Mouse (Mus musculus): Measurements from ENCODE around the gene Begain. TPM values are rescaled to one million over a fixed set of nuclear protein-coding genes. Genes with fewer than 3 reads are reported as not detected.

Gene Begain
- polyA plus RNA-seq, 1 experiment = 3.1 TPM

GRCm38 (mm10) chr12:109038179-109038819 is 29.7 kb downstream of the Begain start:
- Histone ChIP-seq H3K4me1 (ENCODE audit: control insufficient read depth, insufficient read depth, insufficient read length) (no peaks in the 10 kb centered on the region), H3K27me3 (ENCODE audit: control insufficient read depth, insufficient read depth, low read length) (no peaks in the 10 kb centered on the region), H3K36me3 (ENCODE audit: control insufficient read depth, insufficient read depth, low read length) (no peaks in the 10 kb centered on the region), H3K4me3 (ENCODE audit: extremely low read depth, insufficient read depth, insufficient read length) (no peak overlapping the region), H3K27ac (ENCODE audit: insufficient read depth, low read length) (no peak overlapping the region)
- TF ChIP-seq CTCF (IDR thresholded peaks at IDR 0.05; ENCODE audit: extremely low read depth, insufficient read depth, insufficient read length, insufficient replicate concordance) (no peak), POLR2A (IDR thresholded peaks at IDR 0.05; ENCODE audit: low read depth, low read length) (no peak)
- 69% methylated on average over 14 of the region's 14 CpGs for WGBS
- no peak for DNase-seq (ENCODE audit: low read depth in 1 of 2, low spot score in 2 of 2)

GRCm38 (mm10) chr12:109037026-109037425 is 31.0 kb downstream of the Begain start:
- 63% methylated on average over 2 of the region's 2 CpGs for WGBS
- Histone ChIP-seq H3K4me1 (ENCODE audit: control insufficient read depth, insufficient read depth, insufficient read length) (no peaks in the 10 kb centered on the region), H3K27ac (ENCODE audit: insufficient read depth, low read length) (no peak overlapping the region), H3K4me3 (ENCODE audit: extremely low read depth, insufficient read depth, insufficient read length) (no peak overlapping the region), H3K27me3 (ENCODE audit: control insufficient read depth, insufficient read depth, low read length) (no peaks in the 10 kb centered on the region), H3K36me3 (ENCODE audit: control insufficient read depth, insufficient read depth, low read length) (no peaks in the 10 kb centered on the region)
- DNase-seq (ENCODE audit: low read depth in 1 of 2, low spot score in 2 of 2) = no peak
- TF ChIP-seq CTCF (IDR thresholded peaks at IDR 0.05; ENCODE audit: extremely low read depth, insufficient read depth, insufficient read length, insufficient replicate concordance) (no peak), POLR2A (IDR thresholded peaks at IDR 0.05; ENCODE audit: low read depth, low read length) (no peak)

GRCm38 (mm10) chr12:109023780-109024179 is 44.2 kb downstream of the Begain start:
- H3K36me3 ChIP-seq (ENCODE audit: control insufficient read depth, insufficient read depth, low read length) = no peaks in the 10 kb centered on the region
- WGBS = 74% methylated on average over 9 of the region's 9 CpGs
- TF ChIP-seq CTCF (IDR thresholded peaks at IDR 0.05; ENCODE audit: extremely low read depth, insufficient read depth, insufficient read length, insufficient replicate concordance) (no peak), POLR2A (IDR thresholded peaks at IDR 0.05; ENCODE audit: low read depth, low read length) (no peak)
- H3K4me1 ChIP-seq (ENCODE audit: control insufficient read depth, insufficient read depth, insufficient read length) = no peaks in the 10 kb centered on the region
- DNase-seq (ENCODE audit: low read depth in 1 of 2, low spot score in 2 of 2) = no peak
- H3K4me3 ChIP-seq (ENCODE audit: extremely low read depth, insufficient read depth, insufficient read length) = no peak overlapping the region
- H3K27ac ChIP-seq (ENCODE audit: insufficient read depth, low read length) = no peak overlapping the region
- no peaks in the 10 kb centered on the region for H3K27me3 ChIP-seq (ENCODE audit: control insufficient read depth, insufficient read depth, low read length)

GRCm38 (mm10) chr12:109022966-109023365 is 45.1 kb downstream of the Begain start:
- 88% methylated on average over 5 of the region's 5 CpGs for WGBS
- no peaks in the 10 kb centered on the region for H3K36me3 ChIP-seq (ENCODE audit: control insufficient read depth, insufficient read depth, low read length)
- H3K4me1 ChIP-seq (ENCODE audit: control insufficient read depth, insufficient read depth, insufficient read length) = no peaks in the 10 kb centered on the region
- TF ChIP-seq POLR2A (IDR thresholded peaks at IDR 0.05; ENCODE audit: low read depth, low read length) (no peak), CTCF (IDR thresholded peaks at IDR 0.05; ENCODE audit: extremely low read depth, insufficient read depth, insufficient read length, insufficient replicate concordance) (no peak)
- H3K4me3 ChIP-seq (ENCODE audit: extremely low read depth, insufficient read depth, insufficient read length) = no peak overlapping the region
- no peaks in the 10 kb centered on the region for H3K27me3 ChIP-seq (ENCODE audit: control insufficient read depth, insufficient read depth, low read length)
- DNase-seq (ENCODE audit: low read depth in 1 of 2, low spot score in 2 of 2) = no peak
- H3K27ac ChIP-seq (ENCODE audit: insufficient read depth, low read length) = no peak overlapping the region

- H3K27me3 ChIP-seq (ENCODE audit: control insufficient read depth, insufficient read depth, low read length) = no peaks in the 10 kb centered on the region
- no peak for DNase-seq (ENCODE audit: low read depth in 1 of 2, low spot score in 2 of 2)
- H3K27ac ChIP-seq (ENCODE audit: insufficient read depth, low read length) = no peak overlapping the region
- no peak for TF ChIP-seq CTCF (IDR thresholded peaks at IDR 0.05; ENCODE audit: extremely low read depth, insufficient read depth, insufficient read length, insufficient replicate concordance)
- no peak for TF ChIP-seq POLR2A (IDR thresholded peaks at IDR 0.05; ENCODE audit: low read depth, low read length)
- WGBS = 88% methylated on average over 10 of the region's 10 CpGs
- H3K4me1 ChIP-seq (ENCODE audit: control insufficient read depth, insufficient read depth, insufficient read length) = no peaks in the 10 kb centered on the region
- no peaks in the 10 kb centered on the region for H3K36me3 ChIP-seq (ENCODE audit: control insufficient read depth, insufficient read depth, low read length)
- H3K4me3 ChIP-seq (ENCODE audit: extremely low read depth, insufficient read depth, insufficient read length) = no peak overlapping the region
Measured at GRCm38 (mm10) chr12:109022181-109022691, 45.8 kb downstream of the Begain start.

GRCm38 (mm10) chr12:109010070-109010649 is 57.9 kb downstream of the Begain start:
- Histone ChIP-seq H3K4me3 (ENCODE audit: extremely low read depth, insufficient read depth, insufficient read length) (no peak overlapping the region), H3K27me3 (ENCODE audit: control insufficient read depth, insufficient read depth, low read length) (no peaks in the 10 kb centered on the region), H3K4me1 (ENCODE audit: control insufficient read depth, insufficient read depth, insufficient read length) (no peaks in the 10 kb centered on the region), H3K27ac (ENCODE audit: insufficient read depth, low read length) (no peak overlapping the region), H3K36me3 (ENCODE audit: control insufficient read depth, insufficient read depth, low read length) (no peaks in the 10 kb centered on the region)
- TF ChIP-seq POLR2A (IDR thresholded peaks at IDR 0.05; ENCODE audit: low read depth, low read length) (no peak), CTCF (IDR thresholded peaks at IDR 0.05; ENCODE audit: extremely low read depth, insufficient read depth, insufficient read length, insufficient replicate concordance) (no peak)
- no peak for DNase-seq (ENCODE audit: low read depth in 1 of 2, low spot score in 2 of 2)
- WGBS = 92% methylated on average over 18 of the region's 18 CpGs

- DNase-seq (ENCODE audit: low read depth in 1 of 2, low spot score in 2 of 2) = no peak
- no peaks in the 10 kb centered on the region for H3K4me1 ChIP-seq (ENCODE audit: control insufficient read depth, insufficient read depth, insufficient read length)
- WGBS = 84% methylated on average over 7 of the region's 7 CpGs
- no peak for TF ChIP-seq CTCF (IDR thresholded peaks at IDR 0.05; ENCODE audit: extremely low read depth, insufficient read depth, insufficient read length, insufficient replicate concordance)
- TF ChIP-seq POLR2A (IDR thresholded peaks at IDR 0.05; ENCODE audit: low read depth, low read length) = no peak
- H3K4me3 ChIP-seq (ENCODE audit: extremely low read depth, insufficient read depth, insufficient read length) = no peak overlapping the region
- H3K27ac ChIP-seq (ENCODE audit: insufficient read depth, low read length) = no peak overlapping the region
- no peaks in the 10 kb centered on the region for H3K27me3 ChIP-seq (ENCODE audit: control insufficient read depth, insufficient read depth, low read length)
- no peaks in the 10 kb centered on the region for H3K36me3 ChIP-seq (ENCODE audit: control insufficient read depth, insufficient read depth, low read length)
Measured at GRCm38 (mm10) chr12:109002978-109003377, 65.0 kb downstream of the Begain start.
